Mouse (Mus musculus): ENCODE results near the gene Camta1. TPM values are rescaled to one million over a fixed set of nuclear protein-coding genes. Genes with fewer than 3 reads are reported as not detected.
A peak's percentile ranks its signal among the peaks of the same experiment; 100 is the strongest.

Camta1 gene
- polyA plus RNA-seq, 1 experiment from 2014 or later: 83.5 TPM

- no peak overlapping the region for H3K27ac ChIP-seq (ENCODE audit: low read length)
- H3K36me3 ChIP-seq (ENCODE audit: insufficient read depth, low read length): peaks cover 8% of the 10 kb centered on the region
- no peaks in the 10 kb centered on the region for H3K27me3 ChIP-seq (ENCODE audit: insufficient read depth, low read length)
- 0 out of 2 replicates have a peak, but pooled peaks cover 5% of the 10 kb centered on the region for H3K4me1 ChIP-seq (ENCODE audit: insufficient read depth, low read length)
- H3K9ac ChIP-seq (replicated peaks; ENCODE audit: low read length): no peak overlapping the region
- WGBS: 73% methylated on average over 5 of the region's 5 CpGs
- no peaks in the 10 kb centered on the region for H3K9me3 ChIP-seq (ENCODE audit: low read length)
- H3K4me2 ChIP-seq (replicated peaks; ENCODE audit: low read depth, low read length): no peak overlapping the region
- no peak overlapping the region for H3K4me3 ChIP-seq (ENCODE audit: low read length)
- ATAC-seq (ENCODE audit: low FRiP score, low TSS enrichment): no peak
Measured at GRCm38 (mm10) chr4:151083027-151083426, 778.6 kb downstream of the Camta1 start.

DNA sequence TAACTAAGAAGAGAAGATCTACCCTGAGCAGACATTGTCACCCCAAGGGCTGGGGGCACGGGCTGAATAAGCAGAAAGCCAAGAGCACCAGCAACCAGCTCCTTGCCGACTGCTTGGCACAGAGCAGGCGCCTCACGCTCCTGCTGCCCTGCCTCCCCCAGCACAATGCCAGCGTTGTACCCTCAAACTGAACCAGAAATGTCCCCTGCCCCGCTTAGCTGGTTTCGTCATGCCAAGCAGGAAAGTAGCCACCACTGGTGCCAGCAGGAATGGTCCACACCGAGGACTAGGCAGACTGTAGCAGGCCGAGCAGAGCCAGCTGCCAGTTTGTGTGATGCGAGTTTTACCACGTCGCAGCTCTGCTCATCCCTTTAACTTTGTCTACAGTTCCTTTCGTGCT lies 779.7 kb downstream of the Camta1 start:
- H3K4me1 ChIP-seq (ENCODE audit: insufficient read depth, low read length): 0 out of 2 replicates have a peak, but pooled peaks cover 5% of the 10 kb centered on the region
- H3K27me3 ChIP-seq (ENCODE audit: insufficient read depth, low read length): no peaks in the 10 kb centered on the region
- no peak overlapping the region for H3K9ac ChIP-seq (replicated peaks; ENCODE audit: low read length)
- WGBS: 87% methylated on average over 13 of the region's 13 CpGs
- H3K36me3 ChIP-seq (ENCODE audit: insufficient read depth, low read length): peaks cover 5% of the 10 kb centered on the region
- H3K9me3 ChIP-seq (ENCODE audit: low read length): no peaks in the 10 kb centered on the region
- no peak overlapping the region for H3K4me2 ChIP-seq (replicated peaks; ENCODE audit: low read depth, low read length)
- H3K27ac ChIP-seq (ENCODE audit: low read length): no peak overlapping the region
- ATAC-seq (ENCODE audit: low FRiP score, low TSS enrichment): no peak
- no peak overlapping the region for H3K4me3 ChIP-seq (ENCODE audit: low read length)

DNA sequence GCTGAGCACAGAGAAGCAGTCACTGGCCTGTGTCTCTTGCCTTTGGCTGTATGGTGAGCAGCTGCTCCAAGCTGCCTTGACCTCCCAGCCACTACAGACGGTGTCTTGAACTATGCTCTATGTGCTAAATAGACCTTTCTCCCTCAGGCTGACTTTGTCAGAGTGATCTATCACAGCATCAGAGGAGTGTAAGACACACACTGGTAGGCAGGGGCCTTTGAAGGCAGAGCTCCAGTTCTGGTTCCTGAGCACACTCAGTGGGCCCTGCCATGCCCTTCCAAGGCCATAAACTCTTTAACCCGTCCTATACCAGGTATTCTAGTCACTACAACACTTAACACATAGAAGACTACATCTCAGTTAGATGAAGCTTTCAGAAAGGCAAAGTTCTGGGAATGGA lies 780.3 kb downstream of the Camta1 start:
- no peaks in the 10 kb centered on the region for H3K9me3 ChIP-seq (ENCODE audit: low read length)
- H3K27ac ChIP-seq (ENCODE audit: low read length): 0 out of 2 replicates have a peak overlapping the region, but pooled peaks have one; percentile 21
- peaks cover 5% of the 10 kb centered on the region for H3K36me3 ChIP-seq (ENCODE audit: insufficient read depth, low read length)
- H3K27me3 ChIP-seq (ENCODE audit: insufficient read depth, low read length): no peaks in the 10 kb centered on the region
- no peak overlapping the region for H3K4me3 ChIP-seq (ENCODE audit: low read length)
- no peak overlapping the region for H3K9ac ChIP-seq (replicated peaks; ENCODE audit: low read length)
- 46% methylated on average over 2 of the region's 2 CpGs for WGBS
- ATAC-seq (ENCODE audit: low FRiP score, low TSS enrichment): peak; percentile 70
- H3K4me1 ChIP-seq (ENCODE audit: insufficient read depth, low read length): 0 out of 2 replicates have a peak, but pooled peaks cover 5% of the 10 kb centered on the region
- no peak overlapping the region for H3K4me2 ChIP-seq (replicated peaks; ENCODE audit: low read depth, low read length)

GRCm38 (mm10) chr4:151074817-151075216 lies 786.9 kb downstream of the Camta1 start:
- H3K27me3 ChIP-seq (ENCODE audit: insufficient read depth, low read length): no peaks in the 10 kb centered on the region
- no peak overlapping the region for H3K27ac ChIP-seq (ENCODE audit: low read length)
- H3K4me3 ChIP-seq (ENCODE audit: low read length): no peak overlapping the region
- no peak for ATAC-seq (ENCODE audit: low FRiP score, low TSS enrichment)
- WGBS: 96% methylated on average over 15 of the region's 15 CpGs
- no peaks in the 10 kb centered on the region for H3K4me1 ChIP-seq (ENCODE audit: insufficient read depth, low read length)
- H3K4me2 ChIP-seq (replicated peaks; ENCODE audit: low read depth, low read length): no peak overlapping the region
- H3K9me3 ChIP-seq (ENCODE audit: low read length): no peaks in the 10 kb centered on the region
- peaks cover 5% of the 10 kb centered on the region; the same call in 1 of the 2 replicates for H3K36me3 ChIP-seq (ENCODE audit: insufficient read depth, low read length)
- H3K9ac ChIP-seq (replicated peaks; ENCODE audit: low read length): no peak overlapping the region

DNA sequence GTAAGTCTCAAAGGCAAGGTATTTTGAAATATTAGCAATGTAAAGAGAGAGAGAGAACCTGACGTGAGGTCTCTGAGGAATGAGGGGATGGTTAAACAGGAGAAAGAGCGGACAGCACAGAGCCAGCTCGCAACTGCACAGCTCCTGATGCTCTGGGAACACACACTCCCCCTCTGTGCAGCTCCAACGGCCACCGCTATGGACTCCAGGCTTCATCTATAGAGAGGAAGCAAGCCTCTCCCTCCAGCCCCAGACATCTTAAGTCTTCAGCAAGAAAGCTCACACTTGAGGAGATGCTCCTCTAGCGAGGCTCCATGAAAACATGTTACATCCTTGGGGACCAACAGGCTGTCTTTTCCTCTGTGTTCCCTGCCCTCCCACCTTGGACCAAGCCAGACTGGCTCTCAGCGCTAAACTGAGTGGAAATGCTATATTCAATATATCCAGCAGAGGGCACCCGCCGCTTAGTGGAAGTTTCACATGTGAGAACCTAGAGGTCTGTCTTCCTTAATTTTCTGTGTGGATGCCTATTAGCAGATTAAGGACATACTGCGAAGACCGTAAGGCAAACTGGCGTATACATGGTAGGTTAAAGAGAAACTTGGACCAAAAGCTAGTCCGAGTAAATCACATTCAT lies 788.5 kb downstream of the Camta1 start:
- Histone ChIP-seq H3K27ac (ENCODE audit: low read length) (no peak overlapping the region), H3K9me3 (ENCODE audit: low read length) (no peaks in the 10 kb centered on the region), H3K27me3 (ENCODE audit: insufficient read depth, low read length) (no peaks in the 10 kb centered on the region), H3K4me3 (ENCODE audit: low read length) (no peak overlapping the region), H3K4me2 (replicated peaks; ENCODE audit: low read depth, low read length) (no peak overlapping the region), H3K36me3 (ENCODE audit: insufficient read depth, low read length) (no peaks in the 10 kb centered on the region), H3K9ac (replicated peaks; ENCODE audit: low read length) (no peak overlapping the region), H3K4me1 (ENCODE audit: insufficient read depth, low read length) (no peaks in the 10 kb centered on the region)
- WGBS: 55% methylated on average over 13 of the region's 13 CpGs
- peak; percentile 61; the same call in 1 of the 2 replicates for ATAC-seq (ENCODE audit: low FRiP score, low TSS enrichment)

- Histone ChIP-seq H3K4me3 (ENCODE audit: low read length) (no peak overlapping the region), H3K4me1 (ENCODE audit: insufficient read depth, low read length) (no peaks in the 10 kb centered on the region), H3K4me2 (replicated peaks; ENCODE audit: low read depth, low read length) (no peak overlapping the region), H3K27me3 (ENCODE audit: insufficient read depth, low read length) (no peaks in the 10 kb centered on the region), H3K9ac (replicated peaks; ENCODE audit: low read length) (no peak overlapping the region), H3K27ac (ENCODE audit: low read length) (no peak overlapping the region), H3K36me3 (ENCODE audit: insufficient read depth, low read length) (no peaks in the 10 kb centered on the region), H3K9me3 (ENCODE audit: low read length) (no peaks in the 10 kb centered on the region)
- ATAC-seq (ENCODE audit: low FRiP score, low TSS enrichment): no peak
- WGBS: 87% methylated on average over 7 of the region's 7 CpGs
Measured at GRCm38 (mm10) chr4:151070962-151071361, 790.7 kb downstream of the Camta1 start.

DNA sequence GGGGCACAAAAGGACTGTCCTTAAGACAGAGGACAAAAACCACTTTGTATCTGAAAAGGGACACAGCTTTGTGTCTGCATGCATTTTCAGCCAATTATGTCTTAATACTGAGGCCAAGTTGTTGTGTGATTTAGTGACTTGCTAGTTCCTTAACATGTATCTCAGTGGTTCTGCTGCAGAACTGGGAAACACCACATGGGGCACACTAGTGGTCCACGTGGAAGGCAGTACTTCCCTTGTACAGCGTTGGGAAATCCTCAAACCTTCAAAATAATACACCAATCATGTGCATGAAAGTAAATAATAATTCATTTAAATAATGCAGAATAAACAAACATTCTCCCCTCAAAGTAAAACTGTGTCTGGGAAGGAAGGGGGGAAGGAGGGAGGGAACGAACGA lies 792.9 kb downstream of the Camta1 start:
- Histone ChIP-seq H3K9ac (replicated peaks; ENCODE audit: low read length) (no peak overlapping the region), H3K9me3 (ENCODE audit: low read length) (no peaks in the 10 kb centered on the region), H3K27me3 (ENCODE audit: insufficient read depth, low read length) (no peaks in the 10 kb centered on the region), H3K36me3 (ENCODE audit: insufficient read depth, low read length) (no peaks in the 10 kb centered on the region), H3K4me2 (replicated peaks; ENCODE audit: low read depth, low read length) (no peak overlapping the region), H3K4me3 (ENCODE audit: low read length) (no peak overlapping the region), H3K27ac (ENCODE audit: low read length) (no peak overlapping the region), H3K4me1 (ENCODE audit: insufficient read depth, low read length) (no peaks in the 10 kb centered on the region)
- 73% methylated on average over 4 of the region's 4 CpGs for WGBS
- ATAC-seq (ENCODE audit: low FRiP score, low TSS enrichment): no peak

GRCm38 (mm10) chr4:151059566-151059965 lies 802.1 kb downstream of the Camta1 start:
- Histone ChIP-seq H3K27me3 (ENCODE audit: insufficient read depth, low read length) (no peaks in the 10 kb centered on the region), H3K4me1 (ENCODE audit: insufficient read depth, low read length) (peaks cover 10% of the 10 kb centered on the region), H3K9ac (replicated peaks; ENCODE audit: low read length) (no peak overlapping the region), H3K4me2 (replicated peaks; ENCODE audit: low read depth, low read length) (no peak overlapping the region), H3K4me3 (ENCODE audit: low read length) (no peak overlapping the region), H3K9me3 (ENCODE audit: low read length) (peaks cover 11% of the 10 kb centered on the region), H3K27ac (ENCODE audit: low read length) (no peak overlapping the region), H3K36me3 (ENCODE audit: insufficient read depth, low read length) (peaks cover 12% of the 10 kb centered on the region; the same call in 1 of the 2 replicates)
- 97% methylated on average over 4 of the region's 4 CpGs for WGBS
- no peak for ATAC-seq (ENCODE audit: low FRiP score, low TSS enrichment)

DNA sequence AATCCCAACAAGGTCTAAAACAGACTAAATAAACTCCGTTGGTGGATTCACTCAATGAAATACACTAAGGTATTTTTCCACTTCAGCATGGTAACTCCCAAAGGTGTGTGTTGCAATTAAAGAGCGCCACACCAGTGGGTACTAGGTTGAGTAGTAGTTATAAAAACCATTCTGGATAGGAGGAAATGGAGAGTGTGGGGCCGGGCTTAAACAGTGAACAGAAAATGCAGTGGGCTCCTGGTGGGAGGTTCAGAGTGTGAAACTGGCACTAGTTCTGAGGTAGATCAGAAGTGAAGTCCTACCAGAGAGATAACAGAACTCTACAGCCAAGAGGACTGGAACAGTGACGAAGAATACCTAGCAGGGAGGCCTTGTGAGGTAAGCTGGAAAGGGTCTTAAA lies 803.0 kb downstream of the Camta1 start:
- no peak for ATAC-seq (ENCODE audit: low FRiP score, low TSS enrichment)
- peaks cover 12% of the 10 kb centered on the region for H3K4me1 ChIP-seq (ENCODE audit: insufficient read depth, low read length)
- H3K9me3 ChIP-seq (ENCODE audit: low read length): peaks cover 11% of the 10 kb centered on the region
- peak overlapping the region; percentile 79; the same call in 1 of the 2 replicates for H3K27ac ChIP-seq (ENCODE audit: low read length)
- H3K4me2 ChIP-seq (replicated peaks; ENCODE audit: low read depth, low read length): peak overlapping the region; percentile 81
- H3K36me3 ChIP-seq (ENCODE audit: insufficient read depth, low read length): peaks cover 19% of the 10 kb centered on the region; the same call in 1 of the 2 replicates
- peak overlapping the region; percentile 64; the same call in 1 of the 2 replicates for H3K9ac ChIP-seq (replicated peaks; ENCODE audit: low read length)
- WGBS: 82% methylated on average over 4 of the region's 4 CpGs
- H3K4me3 ChIP-seq (ENCODE audit: low read length): peak overlapping the region; percentile 91
- H3K27me3 ChIP-seq (ENCODE audit: insufficient read depth, low read length): no peaks in the 10 kb centered on the region

All from kidney, embryonic 16.5 days (tissue).